Comparison of ENCODE assay signal across 13 mouse cellular contexts in genomic region chr3:40102698-40103097, GRCm38 (mm10).
DNase-seq lines count a peak whose midpoint lies in the region; ATAC-seq lines count a peak whose summit lies in the region.
"Had no signal": no experiment of that assay in that cellular context is flagged by ENCODE, and none has a peak within 500 bp of the region (broad histone marks: within the 10 kb centered on the region; RNA-seq: fewer than 3 reads in every experiment).

No protein-coding gene starts in this region.

- H3K9ac ChIP-seq in neural tube, embryonic 11.5 days (ENCODE audit: low read length) = no peak overlapping the region
- no peak overlapping the region for H3K9ac ChIP-seq in neural tube, embryonic 15.5 days (replicated peaks)
- H3K9ac ChIP-seq in forebrain, embryonic 11.5 days (ENCODE audit: low read length) = no peak overlapping the region
- H3K9ac ChIP-seq in hindbrain, embryonic 16.5 days (ENCODE audit: low read depth, low read length) = no peak overlapping the region
- H3K9ac ChIP-seq in neural tube, embryonic 14.5 days (replicated peaks; ENCODE audit: low read depth, low read length) = no peak overlapping the region
- H3K9ac ChIP-seq: liver, embryonic 14.5 days had no signal

- no peak overlapping the region for H3K4me2 ChIP-seq in neural tube, embryonic 11.5 days (ENCODE audit: low read depth)
- no peak overlapping the region for H3K4me2 ChIP-seq in neural tube, embryonic 15.5 days
- no peak overlapping the region for H3K4me2 ChIP-seq in forebrain, embryonic 11.5 days (ENCODE audit: low read depth, low read length, severe bottlenecking)
- no peak overlapping the region for H3K4me2 ChIP-seq in hindbrain, embryonic 16.5 days (ENCODE audit: low read length)
- no peak overlapping the region for H3K4me2 ChIP-seq in neural tube, embryonic 14.5 days (ENCODE audit: low read depth, low read length)

- ATAC-seq in neural tube, embryonic 11.5 days (ENCODE audit: insufficient read depth, low FRiP score, low TSS enrichment) = peak; percentile 89
- ATAC-seq in neural tube, embryonic 15.5 days (ENCODE audit: low FRiP score) = no peak
- peak; percentile 99 for ATAC-seq in forebrain, embryonic 11.5 days (replicated peaks; ENCODE audit: low FRiP score)
- peak; percentile 81 for ATAC-seq in hindbrain, embryonic 16.5 days
- peak; percentile 79; the same call in 1 of the 2 replicates for ATAC-seq in neural tube, embryonic 14.5 days (ENCODE audit: low read depth)

- no peaks in the 10 kb centered on the region for H3K36me3 ChIP-seq in neural tube, embryonic 11.5 days (ENCODE audit: control insufficient read depth, insufficient read depth, low read length)
- H3K36me3 ChIP-seq in neural tube, embryonic 15.5 days = no peaks in the 10 kb centered on the region
- no peaks in the 10 kb centered on the region for H3K36me3 ChIP-seq in forebrain, embryonic 11.5 days (ENCODE audit: control insufficient read depth, insufficient read depth, low read length)
- H3K36me3 ChIP-seq in hindbrain, embryonic 16.5 days (ENCODE audit: control insufficient read depth, insufficient read depth, low read length) = no peaks in the 10 kb centered on the region
- no peaks in the 10 kb centered on the region for H3K36me3 ChIP-seq in neural tube, embryonic 14.5 days (ENCODE audit: control insufficient read depth, insufficient read depth, low read length)

- H3K4me1 ChIP-seq in neural tube, embryonic 11.5 days (ENCODE audit: control insufficient read depth, insufficient read depth, low read length) = 0 out of 2 replicates have a peak, but pooled peaks cover 3% of the 10 kb centered on the region
- H3K4me1 ChIP-seq in neural tube, embryonic 15.5 days = peaks cover 4% of the 10 kb centered on the region; the same call in 1 of the 2 replicates
- no peaks in the 10 kb centered on the region; the same call in 1 of the 2 replicates for H3K4me1 ChIP-seq in forebrain, embryonic 11.5 days (replicated peaks; ENCODE audit: control insufficient read depth, insufficient read depth, low read length)
- peaks cover 3% of the 10 kb centered on the region; the same call in 1 of the 2 replicates for H3K4me1 ChIP-seq in hindbrain, embryonic 16.5 days (ENCODE audit: control insufficient read depth, insufficient read depth, low read depth, low read length)
- no peaks in the 10 kb centered on the region for H3K4me1 ChIP-seq in neural tube, embryonic 14.5 days (ENCODE audit: control insufficient read depth, insufficient read depth, low read length)
- H3K4me1 ChIP-seq: megakaryocyte, embryonic 14.5 days had no signal

- no peaks in the 10 kb centered on the region for H3K27me3 ChIP-seq in neural tube, embryonic 11.5 days (ENCODE audit: control insufficient read depth, insufficient read depth, low read length)
- H3K27me3 ChIP-seq in neural tube, embryonic 15.5 days (replicated peaks) = no peaks in the 10 kb centered on the region
- H3K27me3 ChIP-seq in forebrain, embryonic 11.5 days (ENCODE audit: control insufficient read depth, insufficient read depth, low read length) = no peaks in the 10 kb centered on the region
- H3K27me3 ChIP-seq in hindbrain, embryonic 16.5 days (replicated peaks; ENCODE audit: control insufficient read depth, insufficient read depth, low read length) = no peaks in the 10 kb centered on the region
- H3K27me3 ChIP-seq in neural tube, embryonic 14.5 days (ENCODE audit: control insufficient read depth, insufficient read depth, low read length) = no peaks in the 10 kb centered on the region
- H3K27me3 ChIP-seq: megakaryocyte, embryonic 14.5 days had no signal

- intact Hi-C loops in heart, postnatal 14 days (cut with DNase I) = no loop called here

- peak; percentile 29 for DNase-seq in neural tube, embryonic 11.5 days (ENCODE audit: low spot score)
- DNase-seq in forebrain, embryonic 11.5 days (ENCODE audit: low spot score) = peak; percentile 57
- no peak for DNase-seq in cerebellum, adult 11 months
- no peak for DNase-seq in heart, postnatal 14 days
- DNase-seq: cerebellum, adult 9-11 months; gastrocnemius, adult 2 months; thymus, adult 2 months had no signal

- no peak overlapping the region for H3K27ac ChIP-seq in neural tube, embryonic 11.5 days (ENCODE audit: low read depth, low read length)
- no peak overlapping the region for H3K27ac ChIP-seq in neural tube, embryonic 15.5 days (replicated peaks)
- peak overlapping the region; percentile 66; the same call in 1 of the 2 replicates for H3K27ac ChIP-seq in forebrain, embryonic 11.5 days (ENCODE audit: low read depth, low read length)
- no peak overlapping the region for H3K27ac ChIP-seq in hindbrain, embryonic 16.5 days (ENCODE audit: low read depth, low read length)
- no peak overlapping the region for H3K27ac ChIP-seq in neural tube, embryonic 14.5 days (ENCODE audit: low read depth, low read length)
- H3K27ac ChIP-seq: gastrocnemius, adult 2 months; layer of hippocampus, adult 2 months; liver, embryonic 14.5 days had no signal

- WGBS in neural tube, embryonic 11.5 days = 35% methylated on average over 4 of the region's 4 CpGs
- 16% methylated on average over 4 of the region's 4 CpGs for WGBS in neural tube, embryonic 15.5 days
- WGBS in forebrain, embryonic 11.5 days = 12% methylated on average over 4 of the region's 4 CpGs
- WGBS in hindbrain, embryonic 16.5 days = 15% methylated on average over 4 of the region's 4 CpGs
- 13% methylated on average over 4 of the region's 4 CpGs for WGBS in neural tube, embryonic 14.5 days

- H3K9me3 ChIP-seq in neural tube, embryonic 11.5 days (ENCODE audit: control insufficient read depth, low read length) = no peaks in the 10 kb centered on the region
- H3K9me3 ChIP-seq in neural tube, embryonic 15.5 days (replicated peaks) = no peaks in the 10 kb centered on the region
- H3K9me3 ChIP-seq in forebrain, embryonic 11.5 days (ENCODE audit: control insufficient read depth, low read length) = peaks cover 3% of the 10 kb centered on the region; the same call in 1 of the 2 replicates
- no peaks in the 10 kb centered on the region for H3K9me3 ChIP-seq in hindbrain, embryonic 16.5 days (ENCODE audit: control insufficient read depth, low read length)
- H3K9me3 ChIP-seq in neural tube, embryonic 14.5 days (ENCODE audit: control insufficient read depth, low read length) = no peaks in the 10 kb centered on the region
- H3K9me3 ChIP-seq: megakaryocyte, embryonic 14.5 days had no signal

- H3K4me3 ChIP-seq in neural tube, embryonic 11.5 days (ENCODE audit: low read depth, low read length) = no peak overlapping the region
- H3K4me3 ChIP-seq in neural tube, embryonic 15.5 days (replicated peaks) = no peak overlapping the region
- no peak overlapping the region for H3K4me3 ChIP-seq in forebrain, embryonic 11.5 days (ENCODE audit: low read depth, low read length)
- H3K4me3 ChIP-seq in hindbrain, embryonic 16.5 days (ENCODE audit: low read length) = no peak overlapping the region
- no peak overlapping the region for H3K4me3 ChIP-seq in neural tube, embryonic 14.5 days (ENCODE audit: low read depth, low read length)
- H3K4me3 ChIP-seq: gastrocnemius, adult 2 months; layer of hippocampus, adult 2 months; megakaryocyte, embryonic 14.5 days had no signal

Comparison
In these comparisons a context has a peak if more than half of its experiments do, and no peak if none do; other contexts are left out.
1. DNase-seq: peak in neural tube, embryonic 11.5 days (single experiment) and forebrain, embryonic 11.5 days (single experiment); none in cerebellum, adult 11 months (single experiment) and heart, postnatal 14 days (0 of 2).